12 mouse cellular contexts compared by ENCODE assay signal in genomic region chr13:25738601-25739000, GRCm38 (mm10).
DNase-seq lines count a peak whose midpoint lies in the region; ATAC-seq and TF ChIP-seq lines count a peak whose summit lies in the region.
"Had no signal": no experiment of that assay in that cellular context is flagged by ENCODE, and none has a peak within 500 bp of the region (broad histone marks: within the 10 kb centered on the region; RNA-seq: fewer than 3 reads in every experiment).

No protein-coding gene starts in this region.

- intact Hi-C loops in gastrocnemius, adult 2 months (cut with DNase I): no loop called here
- intact Hi-C loops in left cerebral cortex, postnatal 36 days (cut with DNase I): no loop called here

- peak; percentile 16 for DNase-seq in layer of hippocampus, adult 9-11 months
- no peak for DNase-seq in layer of hippocampus, postnatal 25 days (ENCODE audit: extremely low spot score in 1 of 2, low spot score in 1 of 2)
- DNase-seq in NIH3T3 (ENCODE audit: low read depth): peak; percentile 24
- DNase-seq in embryonic facial prominence, embryonic 11.5 days (ENCODE audit: low spot score): peak; percentile 39
- peak; percentile 49 for DNase-seq in hindbrain, postnatal 0 days (ENCODE audit: low spot score)
- no peak for DNase-seq in urinary bladder, postnatal 25 days (ENCODE audit: low spot score)
- no peak for DNase-seq in gastrocnemius, adult 2 months
- DNase-seq in left cerebral cortex, postnatal 36 days (ENCODE audit: low spot score in 2 of 2): no peak
- DNase-seq: gastrocnemius, postnatal 25 days; heart, postnatal 36 days had no signal

- TF ChIP-seq CTCF in hindbrain, postnatal 0 days (IDR thresholded peaks at IDR 0.05; ENCODE audit: low read depth): no peak
- no peak for TF ChIP-seq CTCF in gastrocnemius, adult 2 months (IDR thresholded peaks at IDR 0.05)

- no peak overlapping the region for H3K4me2 ChIP-seq in embryonic facial prominence, embryonic 11.5 days (ENCODE audit: low read depth, low read length)
- H3K4me2 ChIP-seq in hindbrain, postnatal 0 days (ENCODE audit: low read depth, low read length): no peak overlapping the region
- H3K4me2 ChIP-seq: embryonic facial prominence, embryonic 12.5 days had no signal

- H3K4me3 ChIP-seq in embryonic facial prominence, embryonic 11.5 days (ENCODE audit: low read depth, low read length): no peak overlapping the region
- no peak overlapping the region for H3K4me3 ChIP-seq in hindbrain, postnatal 0 days (ENCODE audit: low read length)
- H3K4me3 ChIP-seq in gastrocnemius, adult 2 months: no peak overlapping the region
- H3K4me3 ChIP-seq: embryonic facial prominence, embryonic 12.5 days had no signal

- H3K4me1 ChIP-seq in embryonic facial prominence, embryonic 11.5 days (ENCODE audit: control insufficient read depth, insufficient read depth, low read length): no peaks in the 10 kb centered on the region
- H3K4me1 ChIP-seq in hindbrain, postnatal 0 days (ENCODE audit: insufficient read depth, low read length): no peaks in the 10 kb centered on the region
- H3K4me1 ChIP-seq: embryonic facial prominence, embryonic 12.5 days had no signal

- WGBS in embryonic facial prominence, embryonic 11.5 days: 25% methylated on average over 2 of the region's 2 CpGs
- WGBS in hindbrain, postnatal 0 days: 18% methylated on average over 2 of the region's 2 CpGs

- no peaks in the 10 kb centered on the region for H3K9me3 ChIP-seq in embryonic facial prominence, embryonic 11.5 days (replicated peaks; ENCODE audit: control insufficient read depth, low read length)
- no peaks in the 10 kb centered on the region for H3K9me3 ChIP-seq in hindbrain, postnatal 0 days (ENCODE audit: low read length)
- H3K9me3 ChIP-seq: embryonic facial prominence, embryonic 12.5 days had no signal

- H3K27ac ChIP-seq in embryonic facial prominence, embryonic 11.5 days (replicated peaks; ENCODE audit: low read depth, low read length): no peak overlapping the region
- no peak overlapping the region for H3K27ac ChIP-seq in hindbrain, postnatal 0 days
- H3K27ac ChIP-seq in gastrocnemius, adult 2 months: no peak overlapping the region

- no peaks in the 10 kb centered on the region for H3K27me3 ChIP-seq in embryonic facial prominence, embryonic 11.5 days (ENCODE audit: control insufficient read depth, insufficient read depth, low read length)
- no peaks in the 10 kb centered on the region for H3K27me3 ChIP-seq in hindbrain, postnatal 0 days (ENCODE audit: insufficient read depth, low read length)
- H3K27me3 ChIP-seq: embryonic facial prominence, embryonic 12.5 days had no signal

- no peaks in the 10 kb centered on the region for H3K36me3 ChIP-seq in embryonic facial prominence, embryonic 11.5 days (replicated peaks; ENCODE audit: control insufficient read depth, insufficient read depth, low read depth, low read length)
- no peaks in the 10 kb centered on the region for H3K36me3 ChIP-seq in hindbrain, postnatal 0 days (ENCODE audit: insufficient read depth, low read length)
- H3K36me3 ChIP-seq: embryonic facial prominence, embryonic 12.5 days had no signal

- no peak overlapping the region for H3K9ac ChIP-seq in embryonic facial prominence, embryonic 11.5 days (replicated peaks; ENCODE audit: low read length)
- H3K9ac ChIP-seq in hindbrain, postnatal 0 days (replicated peaks; ENCODE audit: low read length): no peak overlapping the region
- H3K9ac ChIP-seq: embryonic facial prominence, embryonic 12.5 days had no signal

- ATAC-seq in embryonic facial prominence, embryonic 11.5 days (replicated peaks; ENCODE audit: insufficient number of reproducible peaks, low FRiP score, low TSS enrichment, low read depth): no peak
- ATAC-seq in hindbrain, postnatal 0 days: 0 out of 2 replicates have a peak, but pooled peaks have one; percentile 61
- ATAC-seq: activated CD4-positive, CD25-positive, alpha-beta regulatory T cell, adult 4 months had no signal

Comparison
In these comparisons a context has a peak if more than half of its experiments do, and no peak if none do; other contexts are left out.
1. DNase-seq: peak in layer of hippocampus, adult 9-11 months (single experiment), NIH3T3 (single experiment), embryonic facial prominence, embryonic 11.5 days (single experiment) and hindbrain, postnatal 0 days (single experiment); none in layer of hippocampus, postnatal 25 days (0 of 2), urinary bladder, postnatal 25 days (single experiment), gastrocnemius, adult 2 months (single experiment) and left cerebral cortex, postnatal 36 days (0 of 2).